Mouse (Mus musculus): Measurements from ENCODE around the gene Amd1. TPM values are rescaled to one million over a fixed set of nuclear protein-coding genes. Genes with fewer than 3 reads are reported as not detected.

Amd1 gene
- total RNA-seq, 1 experiment: 126 TPM

DNA sequence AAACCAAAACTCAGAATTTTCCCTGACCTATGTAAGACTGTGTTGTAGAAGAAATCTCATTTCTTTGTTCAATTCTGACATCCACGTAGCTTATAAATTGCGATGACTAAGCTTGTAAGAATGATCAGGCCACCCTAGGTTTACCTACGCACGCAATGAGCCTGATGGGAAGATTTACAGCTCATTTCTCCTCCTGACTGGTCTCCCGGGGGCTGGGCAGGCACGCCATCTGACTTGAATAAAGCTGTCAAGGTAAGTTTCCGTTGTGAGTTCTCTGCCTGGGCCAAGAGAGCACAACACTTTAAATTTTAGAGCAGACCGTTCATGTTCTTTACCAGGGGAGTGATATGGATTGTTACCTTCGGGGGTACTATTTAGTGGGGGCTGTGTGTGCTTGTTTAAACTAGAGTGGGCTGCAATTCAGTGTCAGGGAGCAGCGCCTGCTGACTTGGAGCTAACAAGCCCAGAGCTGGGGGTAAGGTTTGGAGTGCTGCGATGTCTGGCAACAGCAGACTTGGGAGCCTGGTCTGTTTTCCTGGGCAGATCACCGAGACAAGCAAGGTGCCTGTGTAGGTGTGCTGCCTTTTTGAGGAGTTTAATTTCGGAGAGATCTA, 37.5 kb upstream of the Amd1 start, which contains the start of gene Cdk19:
Cdk19 (plus strand) TSS at position 214 of the 614 bp plus-strand sequence.
- no peak within 1 kb of the TSS for H3K4me3 ChIP-seq (ENCODE audit: insufficient read depth in 1 of 2, low read depth in 1 of 2, low read length in 2 of 2, poor library complexity in 1 of 2, severe bottlenecking in 1 of 2)
- 0 out of 4 replicates have a peak, but pooled peaks cover 0 to 3% of the 10 kb centered on the region in 2 experiments for H3K4me1 ChIP-seq (ENCODE audit: control insufficient read depth in 2 of 2, insufficient read depth in 2 of 2, low read length in 2 of 2, poor library complexity in 1 of 2)
- H3K27ac ChIP-seq (ENCODE audit: insufficient read depth, low read depth, low read length, poor library complexity, severe bottlenecking): no peak within 1 kb of the TSS
- H3K9ac ChIP-seq (ENCODE audit: insufficient read depth, low read depth, low read length, poor library complexity, severe bottlenecking): no peak within 1 kb of the TSS; the same call in 1 of the 2 replicates
- in situ Hi-C loops (cut with MboI; ENCODE audit: low sequenced_read_pairs in 2 of 2, unreplicated experiment in 2 of 2): no loop called here
- DNase-seq (ENCODE audit: low read depth, low spot score): no peak
- TF ChIP-seq HCFC1 (IDR thresholded peaks at IDR 0.05; ENCODE audit: borderline replicate concordance, insufficient read depth, low read length) (no peak), CHD2 (IDR thresholded peaks at IDR 0.05; ENCODE audit: low read depth, low read length) (no peak), MAFK (IDR thresholded peaks at IDR 0.05; ENCODE audit: insufficient read depth, low read depth, low read length) (no peak), ZNF384 (IDR thresholded peaks at IDR 0.05; ENCODE audit: low read depth, low read length) (no peak), ZC3H11A (IDR thresholded peaks at IDR 0.05; ENCODE audit: borderline replicate concordance, low read depth, low read length) (no peak)
- H3K36me3 ChIP-seq (ENCODE audit: control insufficient read depth, insufficient read depth, low read length, poor library complexity, severe bottlenecking): no peaks in the 10 kb centered on the region
- no peaks in the 10 kb centered on the region for H3K9me3 ChIP-seq (ENCODE audit: control insufficient read depth, insufficient read depth, low read depth, low read length)

DNA sequence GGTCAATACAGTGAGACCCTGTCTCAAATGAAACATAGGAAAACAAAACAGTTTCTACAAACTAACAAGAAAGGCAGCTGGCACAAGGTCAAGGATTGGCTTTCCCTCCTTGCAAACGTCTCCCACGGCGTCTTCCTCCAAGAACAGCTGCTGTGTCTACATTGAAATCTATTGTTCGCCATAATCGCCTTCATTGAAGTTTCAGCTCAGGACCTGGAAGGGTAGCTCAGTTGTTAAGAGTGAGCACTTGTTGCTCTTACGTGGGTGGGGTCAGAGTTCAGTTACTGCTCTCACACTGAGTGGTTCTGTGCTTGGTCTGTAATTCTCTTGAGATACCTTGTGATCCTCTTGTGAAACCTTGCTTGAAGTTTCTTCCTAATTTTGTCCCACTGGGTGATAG, 30.9 kb upstream of the Amd1 start:
- no peak for TF ChIP-seq HCFC1 (IDR thresholded peaks at IDR 0.05; ENCODE audit: borderline replicate concordance, insufficient read depth, low read length)
- TF ChIP-seq MAFK (IDR thresholded peaks at IDR 0.05; ENCODE audit: insufficient read depth, low read depth, low read length): no peak
- Histone ChIP-seq H3K27ac (ENCODE audit: insufficient read depth, low read depth, low read length, poor library complexity, severe bottlenecking) (no peak overlapping the region), H3K36me3 (ENCODE audit: control insufficient read depth, insufficient read depth, low read length, poor library complexity, severe bottlenecking) (no peaks in the 10 kb centered on the region), H3K4me3 (ENCODE audit: insufficient read depth in 1 of 2, low read depth in 1 of 2, low read length in 2 of 2, poor library complexity in 1 of 2, severe bottlenecking in 1 of 2) (no peak overlapping the region), H3K4me1 (ENCODE audit: control insufficient read depth in 2 of 2, insufficient read depth in 2 of 2, low read length in 2 of 2, poor library complexity in 1 of 2) (peaks cover 2 to 4% of the 10 kb centered on the region in 2 experiments; a peak in 1 of 4 replicates), H3K9me3 (ENCODE audit: control insufficient read depth, insufficient read depth, low read depth, low read length) (no peaks in the 10 kb centered on the region), H3K9ac (ENCODE audit: insufficient read depth, low read depth, low read length, poor library complexity, severe bottlenecking) (no peak overlapping the region)
- DNase-seq (ENCODE audit: low read depth, low spot score): no peak
- in situ Hi-C loops (cut with MboI; ENCODE audit: low sequenced_read_pairs in 2 of 2, unreplicated experiment in 2 of 2): no loop called here

DNA sequence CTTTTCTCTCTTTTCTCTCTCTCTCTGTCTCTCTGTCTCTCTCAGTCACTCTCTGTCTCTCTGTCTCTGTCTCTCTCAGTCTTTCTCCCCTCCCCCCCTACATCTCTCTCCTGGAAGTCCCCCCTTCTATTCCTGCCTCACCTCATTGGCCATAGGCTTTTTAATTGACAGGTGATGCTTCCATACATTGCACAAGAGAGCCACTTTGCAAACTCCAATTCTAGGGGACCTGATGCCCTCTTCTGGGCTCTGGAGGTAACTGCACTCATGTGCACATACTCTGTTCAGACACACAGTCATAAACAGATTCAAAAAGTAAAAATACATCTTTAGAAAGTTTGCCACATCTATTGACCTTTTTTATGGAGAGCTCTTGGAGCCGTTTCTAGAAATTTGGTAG, 28.3 kb upstream of the Amd1 start:
- no peak for DNase-seq (ENCODE audit: low read depth, low spot score)
- Histone ChIP-seq H3K9me3 (ENCODE audit: control insufficient read depth, insufficient read depth, low read depth, low read length) (no peaks in the 10 kb centered on the region), H3K4me1 (ENCODE audit: control insufficient read depth in 2 of 2, insufficient read depth in 2 of 2, low read length in 2 of 2, poor library complexity in 1 of 2) (peaks cover 2 to 4% of the 10 kb centered on the region in 2 experiments; a peak in 1 of 4 replicates), H3K4me3 (ENCODE audit: insufficient read depth in 1 of 2, low read depth in 1 of 2, low read length in 2 of 2, poor library complexity in 1 of 2, severe bottlenecking in 1 of 2) (no peak overlapping the region), H3K9ac (ENCODE audit: insufficient read depth, low read depth, low read length, poor library complexity, severe bottlenecking) (no peak overlapping the region), H3K36me3 (ENCODE audit: control insufficient read depth, insufficient read depth, low read length, poor library complexity, severe bottlenecking) (no peaks in the 10 kb centered on the region), H3K27ac (ENCODE audit: insufficient read depth, low read depth, low read length, poor library complexity, severe bottlenecking) (no peak overlapping the region)
- TF ChIP-seq HCFC1 (IDR thresholded peaks at IDR 0.05; ENCODE audit: borderline replicate concordance, insufficient read depth, low read length) (no peak), CHD2 (IDR thresholded peaks at IDR 0.05; ENCODE audit: low read depth, low read length) (peak; percentile 54; the same call in 1 of the 2 replicates), ZC3H11A (IDR thresholded peaks at IDR 0.05; ENCODE audit: borderline replicate concordance, low read depth, low read length) (peak; percentile 29; the same call in 1 of the 2 replicates), ZNF384 (IDR thresholded peaks at IDR 0.05; ENCODE audit: low read depth, low read length) (no peak), MAFK (IDR thresholded peaks at IDR 0.05; ENCODE audit: insufficient read depth, low read depth, low read length) (no peak)
- in situ Hi-C loops (cut with MboI; ENCODE audit: low sequenced_read_pairs in 2 of 2, unreplicated experiment in 2 of 2): no loop called here

DNA sequence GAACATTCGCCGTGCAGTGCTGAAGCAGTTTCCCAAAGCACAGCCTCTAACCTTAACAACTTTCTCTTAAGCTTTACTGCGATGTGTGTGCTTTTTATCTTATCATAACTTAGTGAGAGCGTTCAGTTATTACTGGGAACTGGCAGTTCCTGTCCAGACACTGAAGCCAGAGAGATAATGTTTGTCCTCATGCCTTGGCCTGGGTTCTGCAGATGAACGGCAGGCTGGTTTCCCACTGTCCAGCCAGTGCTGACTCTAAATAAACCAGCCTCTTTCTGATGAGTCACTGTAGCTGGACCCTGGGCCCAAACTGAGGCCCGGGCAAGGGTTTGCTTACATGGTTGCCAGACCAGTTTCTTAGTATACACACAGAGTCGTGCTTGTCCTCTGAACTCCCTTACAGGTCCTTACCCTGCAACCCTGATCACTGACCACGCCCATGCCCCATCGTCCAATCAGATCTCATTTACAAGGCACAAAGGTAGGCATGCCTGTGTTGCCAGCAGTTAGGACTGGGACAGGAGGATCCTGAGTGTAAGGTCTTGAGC, 26.1 kb upstream of the Amd1 start:
- no peak for DNase-seq (ENCODE audit: low read depth, low spot score)
- Histone ChIP-seq H3K9me3 (ENCODE audit: control insufficient read depth, insufficient read depth, low read depth, low read length) (no peaks in the 10 kb centered on the region), H3K4me1 (ENCODE audit: control insufficient read depth in 2 of 2, insufficient read depth in 2 of 2, low read length in 2 of 2, poor library complexity in 1 of 2) (peaks cover 2 to 4% of the 10 kb centered on the region in 2 experiments; a peak in 1 of 4 replicates), H3K9ac (ENCODE audit: insufficient read depth, low read depth, low read length, poor library complexity, severe bottlenecking) (no peak overlapping the region), H3K4me3 (ENCODE audit: insufficient read depth in 1 of 2, low read depth in 1 of 2, low read length in 2 of 2, poor library complexity in 1 of 2, severe bottlenecking in 1 of 2) (no peak overlapping the region), H3K27ac (ENCODE audit: insufficient read depth, low read depth, low read length, poor library complexity, severe bottlenecking) (no peak overlapping the region), H3K36me3 (ENCODE audit: control insufficient read depth, insufficient read depth, low read length, poor library complexity, severe bottlenecking) (no peaks in the 10 kb centered on the region)
- in situ Hi-C loops (cut with MboI; ENCODE audit: low sequenced_read_pairs in 2 of 2, unreplicated experiment in 2 of 2): no loop called here
- TF ChIP-seq ZNF384 (IDR thresholded peaks at IDR 0.05; ENCODE audit: low read depth, low read length) (no peak), HCFC1 (IDR thresholded peaks at IDR 0.05; ENCODE audit: borderline replicate concordance, insufficient read depth, low read length) (no peak), CHD2 (IDR thresholded peaks at IDR 0.05; ENCODE audit: low read depth, low read length) (no peak), ZC3H11A (IDR thresholded peaks at IDR 0.05; ENCODE audit: borderline replicate concordance, low read depth, low read length) (no peak), MAFK (IDR thresholded peaks at IDR 0.05; ENCODE audit: insufficient read depth, low read depth, low read length) (peak; percentile 45; the same call in 1 of the 2 replicates)

Measured in ES-E14 (cell line).